8 mouse cellular contexts compared by ENCODE assay signal in the genomic region with DNA sequence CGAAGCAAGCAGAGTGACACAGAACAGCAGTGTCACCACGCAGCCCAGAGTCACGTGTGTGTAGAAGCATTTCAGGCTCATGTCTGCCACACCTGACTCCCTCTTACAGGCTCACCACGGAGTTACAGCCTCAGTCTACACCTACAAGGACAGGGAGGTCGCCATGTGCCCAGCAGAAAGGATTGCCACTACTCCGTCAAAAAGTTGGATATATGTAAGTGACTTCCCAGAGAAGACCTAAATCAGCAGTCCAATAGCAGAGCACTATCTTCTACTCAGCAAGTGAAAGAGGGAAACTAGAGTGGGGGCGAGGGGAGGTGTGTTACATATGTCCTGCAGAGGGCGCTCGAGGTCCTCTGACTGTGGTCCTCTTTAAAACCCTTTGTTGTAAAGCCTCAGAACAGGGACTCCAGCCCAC. TPM values are rescaled to one million over a fixed set of nuclear protein-coding genes. Genes with fewer than 3 reads are reported as not detected.
A peak's percentile ranks its signal among the peaks of the same experiment; 100 is the strongest.
DNase-seq lines count a peak whose midpoint lies in the region; TF ChIP-seq lines count a peak whose summit lies in the region.

No protein-coding gene starts in this region.

- TF ChIP-seq CTCF in layer of hippocampus, adult 2 months (conservative IDR thresholded peaks at IDR 0.05): peak; percentile 79
- TF ChIP-seq CTCF in heart, adult 2 months (IDR thresholded peaks at IDR 0.05): peak; percentile 74

- peaks cover 0 to 6% of the 10 kb centered on the region in 2 experiments; a peak in 1 of 4 replicates for H3K4me1 ChIP-seq in ES-E14 (ENCODE audit: control insufficient read depth in 2 of 2, insufficient read depth in 2 of 2, low read length in 2 of 2, poor library complexity in 1 of 2)
- H3K4me1 ChIP-seq in heart, adult 2 months (ENCODE audit: control insufficient read depth, insufficient read depth, low read length): no peaks in the 10 kb centered on the region

- no peak overlapping the region for H3K4me3 ChIP-seq in layer of hippocampus, adult 2 months
- peak overlapping the region in 1 of 2 experiments; percentile 15; a peak in 1 of 4 replicates for H3K4me3 ChIP-seq in ES-E14 (ENCODE audit: insufficient read depth in 1 of 2, low read depth in 1 of 2, low read length in 2 of 2, poor library complexity in 1 of 2, severe bottlenecking in 1 of 2)
- H3K4me3 ChIP-seq in heart, adult 2 months: no peak overlapping the region

- intact Hi-C loops in heart, adult 2 months (cut with DNase I): loop anchor here (5.0 kb wide), 1 partner anchor 371 kb away; no protein-coding TSS in a partner anchor

- TF ChIP-seq EP300 in heart, adult 2 months (IDR thresholded peaks at IDR 0.05; ENCODE audit: insufficient read depth, low read depth, low read length): no peak

- H3K79me2 ChIP-seq in heart, adult 2 months (replicated peaks; ENCODE audit: control insufficient read depth, insufficient read depth, low read length): no peaks in the 10 kb centered on the region; the same call in 1 of the 2 replicates

- in situ Hi-C loops in ES-E14 (cut with MboI; ENCODE audit: low sequenced_read_pairs in 2 of 2, unreplicated experiment in 2 of 2): loop anchor here (5.0 to 25.0 kb wide), 3 partner anchors 86 to 376 kb away; no protein-coding TSS in a partner anchor

- DNase-seq in layer of hippocampus, adult 2 months (ENCODE audit: low spot score in 2 of 2): peak in 1 of 2 experiments; percentile 28
- no peak for DNase-seq in layer of hippocampus, adult 9-10 months (ENCODE audit: low spot score)
- DNase-seq in ES-E14 (ENCODE audit: low read depth, low spot score): peak; percentile 91
- peak; percentile 72 for DNase-seq in c-Kit-positive CD71-positive TER-119-negative erythroid progenitor cells, embryonic 14.5 days (ENCODE audit: low read depth)
- peak in 1 of 2 experiments; percentile 24 for DNase-seq in heart, adult 2 months
- DNase-seq in kidney, postnatal 14 days: peak; percentile 39
- peak; percentile 90 for DNase-seq in naive thymus-derived CD4-positive, alpha-beta T cell, adult 2 months (ENCODE audit: low read depth)
- DNase-seq in yolk sac, embryonic 10.5 days (ENCODE audit: low spot score): peak; percentile 57

- WGBS in heart, adult 2 months: 13% methylated on average over 9 of the region's 9 CpGs

- no peak for TF ChIP-seq POLR2A in heart, adult 2 months (IDR thresholded peaks at IDR 0.05; ENCODE audit: insufficient read depth, low read depth, low read length)

- H3K27ac ChIP-seq in layer of hippocampus, adult 2 months: no peak overlapping the region
- no peak overlapping the region for H3K27ac ChIP-seq in ES-E14 (ENCODE audit: insufficient read depth, low read depth, low read length, poor library complexity, severe bottlenecking)
- no peak overlapping the region for H3K27ac ChIP-seq in heart, adult 2 months

- peaks cover 1% of the 10 kb centered on the region; the same call in 1 of the 2 replicates for H3K36me3 ChIP-seq in ES-E14 (ENCODE audit: control insufficient read depth, insufficient read depth, low read length, poor library complexity, severe bottlenecking)
- peaks cover 5% of the 10 kb centered on the region; the same call in 1 of the 2 replicates for H3K36me3 ChIP-seq in heart, adult 2 months (ENCODE audit: control insufficient read depth, insufficient read depth, low read length)

- H3K27me3 ChIP-seq in heart, adult 2 months (ENCODE audit: control insufficient read depth, insufficient read depth, low read length): no peaks in the 10 kb centered on the region

- no peak overlapping the region for H3K9ac ChIP-seq in ES-E14 (ENCODE audit: insufficient read depth, low read depth, low read length, poor library complexity, severe bottlenecking)
- H3K9ac ChIP-seq in heart, adult 2 months (ENCODE audit: low read depth, low read length): peak overlapping the region; percentile 48; the same call in 1 of the 2 replicates

- no peaks in the 10 kb centered on the region for H3K9me3 ChIP-seq in ES-E14 (ENCODE audit: control insufficient read depth, insufficient read depth, low read depth, low read length)

TF ChIP-seq in ES-E14, 5 proteins besides CTCF, POLR2A, EP300 and RAD21:
- peak; percentile 55; the same call in 1 of the 2 replicates for TF ChIP-seq ZC3H11A (IDR thresholded peaks at IDR 0.05; ENCODE audit: borderline replicate concordance, low read depth, low read length)
- no peak for TF ChIP-seq HCFC1 (IDR thresholded peaks at IDR 0.05; ENCODE audit: borderline replicate concordance, insufficient read depth, low read length)

RNA-seq across cellular contexts. Expression of a gene that starts 2.0 kb away (rescaled TPM):
- total RNA-seq in layer of hippocampus, adult 2 months (2021): 10 to 100 TPM; 60.2 to 63.6 TPM
- total RNA-seq in ES-E14 (2012; rRNA removed): 63.8 and 88.6 TPM in 2 replicates
- 10 to 100 TPM; 29.0 to 29.6 TPM for total RNA-seq in heart, adult 2 months (2021)
- 21.3 and 37.7 TPM in 2 replicates for polyA plus RNA-seq in heart, adult 2 months (2012; rRNA removed)

RNA-seq across cellular contexts. Expression of a gene that starts 28.3 kb away (rescaled TPM):
- total RNA-seq in layer of hippocampus, adult 2 months (2021): under 1 TPM in 1 of 2 experiments, not detected in 1; 0.93 TPM
- total RNA-seq in ES-E14 (2012; rRNA removed): 16.9 and 22.5 TPM in 2 replicates
- not detected for total RNA-seq in heart, adult 2 months (2021)
- 0.23 TPM in 1 of 2 replicates, not detected in the other for polyA plus RNA-seq in heart, adult 2 months (2012; rRNA removed)

RNA-seq across cellular contexts. Expression of a gene that starts 37.6 kb away (rescaled TPM):
- 10 to 100 TPM; 44.9 to 48.0 TPM for total RNA-seq in layer of hippocampus, adult 2 months (2021)
- total RNA-seq in ES-E14 (2012; rRNA removed): 0.79 and 1.3 TPM in 2 replicates
- 10 to 100 TPM; 81.9 to 85.5 TPM for total RNA-seq in heart, adult 2 months (2021)
- 39.1 and 69.8 TPM in 2 replicates for polyA plus RNA-seq in heart, adult 2 months (2012; rRNA removed)

Comparison
In these comparisons a context has a peak if more than half of its experiments do, and no peak if none do; other contexts are left out.
1. RNA of a gene that starts 37.6 kb away (total RNA-seq): 81.9 to 85.5 TPM in heart, adult 2 months and 44.9 to 48.0 TPM in layer of hippocampus, adult 2 months; 0.79 to 1.3 TPM in ES-E14; every median in the first group is over 10 times any median in the second.